Comparison of ENCODE assay signal across 7 mouse cellular contexts in genomic region chr12:87471964-87472786, GRCm38 (mm10). TPM values are rescaled to one million over a fixed set of nuclear protein-coding genes. Genes with fewer than 3 reads are reported as not detected.
DNase-seq lines count a peak whose midpoint lies in the region; ATAC-seq lines count a peak whose summit lies in the region.

Snw1 (minus strand) TSS chr12:87472274.

- peak within 1 kb of the TSS; percentile 91 for H3K9ac ChIP-seq in intestine, embryonic 16.5 days (ENCODE audit: low read depth, low read length)
- H3K9ac ChIP-seq in midbrain, embryonic 11.5 days (ENCODE audit: low read length) = peak within 1 kb of the TSS; percentile 81

- no peaks in the 10 kb centered on the region for H3K27me3 ChIP-seq in intestine, embryonic 16.5 days (replicated peaks; ENCODE audit: control insufficient read depth, insufficient read depth, low read length)
- no peaks in the 10 kb centered on the region for H3K27me3 ChIP-seq in midbrain, embryonic 11.5 days (ENCODE audit: control insufficient read depth, insufficient read depth, low read length)

- peaks cover 11% of the 10 kb centered on the region for H3K4me1 ChIP-seq in intestine, embryonic 16.5 days (ENCODE audit: control insufficient read depth, insufficient read depth, low read length)
- peaks cover 7% of the 10 kb centered on the region; the same call in 1 of the 2 replicates for H3K4me1 ChIP-seq in midbrain, embryonic 11.5 days (ENCODE audit: control insufficient read depth, insufficient read depth, low read length)

- DNase-seq in adrenal gland, adult 8-10 months = peak; percentile 93
- DNase-seq in embryo, embryonic 9.5 days (ENCODE audit: extremely low spot score) = peak; percentile 92
- peak; percentile 84 to 92 for DNase-seq in gastrocnemius, postnatal 4 days (ENCODE audit: low spot score in 2 of 2)
- DNase-seq in left cerebral cortex, postnatal 36 days (ENCODE audit: low spot score in 2 of 2) = peak; percentile 95
- peak; percentile 99 for DNase-seq in midbrain, embryonic 11.5 days (ENCODE audit: low spot score, missing footprints)
- peak; percentile 95 for DNase-seq in skeletal muscle tissue, adult 2 months (ENCODE audit: low read depth, low spot score)

- intact Hi-C loops in left cerebral cortex, postnatal 36 days (cut with DNase I) = loop anchor here (2.0 kb wide), 1 partner anchor 27 kb away; the partner anchor contains the start of gene Alkbh1

- WGBS in intestine, embryonic 16.5 days = 3% methylated on average over 45 of the region's 45 CpGs
- WGBS in midbrain, embryonic 11.5 days = 2% methylated on average over 45 of the region's 45 CpGs

- no peaks in the 10 kb centered on the region for H3K9me3 ChIP-seq in intestine, embryonic 16.5 days (ENCODE audit: control insufficient read depth, low read length)
- H3K9me3 ChIP-seq in midbrain, embryonic 11.5 days (ENCODE audit: control insufficient read depth, low read length) = no peaks in the 10 kb centered on the region

- peak within 1 kb of the TSS; percentile 67 for H3K4me2 ChIP-seq in intestine, embryonic 16.5 days (ENCODE audit: low read depth, low read length)
- peak within 1 kb of the TSS; percentile 56 for H3K4me2 ChIP-seq in midbrain, embryonic 11.5 days

- H3K4me3 ChIP-seq in intestine, embryonic 16.5 days (ENCODE audit: low read length) = peak within 1 kb of the TSS; percentile 76
- peak within 1 kb of the TSS; percentile 57 for H3K4me3 ChIP-seq in midbrain, embryonic 11.5 days (ENCODE audit: low read depth, low read length)

- H3K36me3 ChIP-seq in intestine, embryonic 16.5 days (ENCODE audit: control insufficient read depth, insufficient read depth, low read length) = no peaks in the 10 kb centered on the region
- H3K36me3 ChIP-seq in midbrain, embryonic 11.5 days (ENCODE audit: control insufficient read depth, insufficient read depth, low read length) = peaks cover 1% of the 10 kb centered on the region; the same call in 1 of the 2 replicates

- H3K27ac ChIP-seq in intestine, embryonic 16.5 days (ENCODE audit: low read length) = peak within 1 kb of the TSS; percentile 61
- H3K27ac ChIP-seq in midbrain, embryonic 11.5 days (ENCODE audit: low read depth, low read length) = peak within 1 kb of the TSS; percentile 4; the same call in 1 of the 2 replicates

- ATAC-seq in intestine, embryonic 16.5 days = peak; percentile 99
- peak; percentile 96 for ATAC-seq in midbrain, embryonic 11.5 days (ENCODE audit: low FRiP score)

RNA-seq across cellular contexts. Expression of gene Snw1, which starts in this region (rescaled TPM):
- total RNA-seq in adrenal gland, adult 8-10 months (2022) = 100 to 1,000 TPM in 1 of 4 experiments, 10 to 100 TPM in 3; 76.4 to 103 (median 91.9) TPM
- 10 to 100 TPM; 55.7 to 61.5 TPM for total RNA-seq in gastrocnemius, postnatal 4 days (2021)
- 100.0 and 107 TPM in 2 replicates for polyA plus RNA-seq in intestine, embryonic 16.5 days (2015; fragmentation: Nextera tagmentation; extraction: Ambion mirVana)
- 10 to 100 TPM; 64.7 to 73.8 TPM for total RNA-seq in left cerebral cortex, postnatal 36 days (2021)
- polyA plus RNA-seq in midbrain, embryonic 11.5 days (2014; fragmentation: Nextera tagmentation; extraction: Ambion mirVana) = 173 and 176 TPM in 2 replicates

Comparison
In these comparisons a context has a peak if more than half of its experiments do, and no peak if none do; other contexts are left out.
1. Peak in every context shown above with its lines: DNase-seq, ATAC-seq, H3K4me3 ChIP-seq and H3K27ac ChIP-seq.